Mouse (Mus musculus): ENCODE data around the gene Arhgap28. TPM values are rescaled to one million over a fixed set of nuclear protein-coding genes. Genes with fewer than 3 reads are reported as not detected.
A peak's percentile ranks its signal among the peaks of the same experiment; 100 is the strongest.

Gene Arhgap28
- total RNA-seq, 1 experiment from 2014 or later: 15.6 TPM

GRCm38 (mm10) chr17:67989716-67990115 lies 14.2 kb downstream of the Arhgap28 start:
- DNase-seq: no peak

- DNase-seq: peak; percentile 63
Observed at GRCm38 (mm10) chr17:67988920-67989621, 14.8 kb downstream of the Arhgap28 start.

DNA sequence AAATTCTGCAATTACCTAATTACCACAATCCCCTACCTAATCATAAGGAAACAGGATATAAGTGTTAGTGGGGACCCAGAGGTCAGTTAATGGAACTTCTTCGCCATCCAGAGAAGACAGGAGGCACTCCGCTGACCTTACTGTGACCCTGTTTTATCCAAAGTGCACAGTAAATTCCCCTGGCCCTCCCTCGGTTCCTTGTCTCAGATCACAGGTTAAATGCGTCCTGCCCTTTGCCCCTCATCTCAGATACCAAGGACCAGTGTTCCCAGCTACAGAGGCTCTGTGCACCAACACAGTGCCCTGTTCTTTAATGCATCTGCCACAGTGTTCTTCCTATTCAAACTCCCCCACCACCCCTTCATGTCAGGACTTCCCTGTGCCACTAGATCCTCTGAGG lies 18.4 kb downstream of the Arhgap28 start:
- DNase-seq: no peak

DNA sequence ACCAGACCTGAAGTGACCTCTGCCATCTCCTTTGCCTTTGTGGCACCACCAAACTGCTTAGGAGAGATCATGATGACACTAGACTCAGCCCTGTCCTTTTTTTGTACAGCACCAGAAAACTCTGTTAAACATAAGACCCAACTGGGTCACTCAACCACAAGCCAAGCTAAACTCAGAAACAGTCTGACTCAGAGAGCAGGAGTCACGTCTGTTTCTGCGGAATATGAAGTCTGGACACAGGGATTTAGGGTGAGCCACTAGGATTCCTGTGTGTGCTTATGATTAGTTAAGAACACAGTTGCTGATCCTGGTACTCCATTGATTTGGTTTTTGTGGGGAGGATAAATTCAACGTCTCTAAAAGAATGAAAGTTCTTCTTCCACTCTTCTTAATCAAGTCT lies 23.3 kb downstream of the Arhgap28 start:
- no peak for DNase-seq

- no peak for DNase-seq
Observed at GRCm38 (mm10) chr17:67979248-67979647, 24.7 kb downstream of the Arhgap28 start.

DNA sequence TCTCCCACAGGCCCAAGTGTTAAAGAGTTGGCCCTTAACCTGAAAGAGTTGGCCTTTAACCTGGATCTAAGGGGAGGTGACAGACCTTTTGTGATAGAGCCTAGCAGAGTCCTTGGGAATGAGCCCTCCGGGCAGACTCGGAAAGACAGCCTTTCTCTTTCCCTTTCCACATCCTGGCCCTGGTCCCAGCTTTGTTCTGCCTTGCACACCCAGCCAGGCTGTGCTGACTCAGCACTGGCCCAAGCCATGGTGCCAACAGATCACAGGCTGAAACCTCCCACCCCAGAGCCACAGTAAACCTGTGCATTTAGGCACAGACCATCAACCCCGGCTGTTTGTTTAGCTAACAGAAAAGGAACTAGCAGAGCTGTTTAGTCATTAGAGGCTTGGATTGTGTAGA lies 25.1 kb downstream of the Arhgap28 start:
- peak; percentile 87 for DNase-seq

DNA sequence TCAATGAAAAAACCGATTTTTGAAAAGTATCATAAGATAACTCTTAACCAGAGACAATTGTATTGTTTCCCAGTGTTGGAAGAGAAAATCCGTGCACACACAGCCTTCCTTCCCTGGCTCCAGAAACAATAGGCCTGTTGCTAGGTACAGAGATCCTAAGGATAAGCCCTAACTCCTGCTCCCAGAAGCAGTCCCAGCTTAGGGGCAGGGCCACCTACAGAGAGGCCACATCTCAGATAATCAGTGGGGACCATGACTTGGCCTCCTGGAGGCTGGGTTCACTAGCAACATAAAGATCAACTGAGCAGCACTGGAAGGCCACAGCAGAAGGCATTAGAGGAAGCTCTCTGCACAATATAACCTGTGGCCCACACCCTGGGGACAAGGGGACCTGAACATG lies 27.5 kb downstream of the Arhgap28 start:
- no peak for DNase-seq

- no peak for DNase-seq
Observed at GRCm38 (mm10) chr17:67976027-67976426, 27.9 kb downstream of the Arhgap28 start.

- no peak for DNase-seq
Observed at GRCm38 (mm10) chr17:67974679-67975078, 29.2 kb downstream of the Arhgap28 start.

DNA sequence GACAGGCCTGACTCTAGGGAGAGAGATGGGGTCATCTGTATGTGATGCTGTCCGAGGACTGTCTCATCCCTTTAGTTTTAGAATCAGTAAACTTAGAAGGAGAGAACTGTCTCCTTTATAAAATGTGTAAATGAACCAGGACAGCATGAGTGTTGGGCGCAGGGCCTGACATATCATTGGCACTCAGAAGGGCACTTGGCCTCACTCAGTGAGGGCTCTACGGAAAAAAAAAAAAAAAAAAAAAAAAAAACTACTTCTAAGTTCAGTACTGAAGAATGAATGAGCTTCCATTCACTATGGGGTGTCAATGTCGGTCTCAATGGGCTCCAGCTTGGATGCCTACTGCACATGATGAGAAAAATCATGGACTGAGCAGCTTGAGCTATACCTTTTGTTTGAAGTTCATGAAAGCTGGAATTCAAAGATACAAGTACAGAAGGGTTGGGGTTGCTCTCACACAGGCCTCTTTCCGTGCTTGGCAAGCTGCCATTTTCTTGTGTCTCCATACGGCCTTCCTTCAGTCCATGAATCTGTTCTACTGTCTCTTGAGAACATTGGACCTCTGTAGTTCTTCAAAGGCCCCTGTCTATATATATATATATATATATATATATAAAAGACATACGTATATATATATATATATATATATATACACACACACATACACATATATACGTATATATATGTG lies 36.9 kb downstream of the Arhgap28 start:
- DNase-seq: no peak

DNA sequence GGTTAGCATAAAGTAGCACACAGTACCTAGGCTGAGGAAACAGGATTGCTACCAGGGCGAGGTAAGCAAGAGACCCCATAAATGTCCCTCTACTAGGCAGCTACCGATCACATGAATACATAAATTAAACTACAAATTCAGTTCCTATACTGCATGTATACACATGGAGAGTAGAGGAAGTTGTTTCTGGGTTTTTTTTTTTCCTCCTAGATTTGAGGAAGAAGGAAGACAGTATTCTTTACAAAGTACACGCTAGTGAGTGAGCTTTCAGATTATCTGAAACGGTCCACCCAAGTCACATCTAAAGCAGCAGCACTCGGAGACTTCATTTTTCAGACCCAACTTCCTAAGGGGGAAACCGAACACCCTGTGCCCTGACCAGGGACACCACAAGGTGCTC lies 41.1 kb downstream of the Arhgap28 start:
- no peak for DNase-seq

DNA sequence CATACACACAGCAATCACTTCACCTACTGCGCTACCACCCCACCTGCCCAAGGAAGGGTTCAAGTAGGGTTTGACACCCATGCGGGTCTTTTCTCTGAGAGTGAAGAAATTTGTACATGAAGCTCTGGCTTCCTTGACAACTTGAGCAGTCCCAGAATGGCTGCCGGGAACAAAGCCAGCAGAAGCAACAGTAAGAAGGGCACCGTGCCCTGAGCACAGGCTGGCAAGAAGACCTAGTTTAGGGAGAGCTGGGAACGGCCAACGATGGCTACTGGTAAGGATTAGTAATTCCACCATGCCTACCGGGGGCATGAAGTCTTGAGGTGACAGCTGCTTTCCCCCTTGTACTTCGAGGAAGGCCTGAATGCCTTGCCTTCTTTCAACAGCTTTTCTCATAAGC lies 41.9 kb downstream of the Arhgap28 start:
- peak; percentile 30 for DNase-seq

DNA sequence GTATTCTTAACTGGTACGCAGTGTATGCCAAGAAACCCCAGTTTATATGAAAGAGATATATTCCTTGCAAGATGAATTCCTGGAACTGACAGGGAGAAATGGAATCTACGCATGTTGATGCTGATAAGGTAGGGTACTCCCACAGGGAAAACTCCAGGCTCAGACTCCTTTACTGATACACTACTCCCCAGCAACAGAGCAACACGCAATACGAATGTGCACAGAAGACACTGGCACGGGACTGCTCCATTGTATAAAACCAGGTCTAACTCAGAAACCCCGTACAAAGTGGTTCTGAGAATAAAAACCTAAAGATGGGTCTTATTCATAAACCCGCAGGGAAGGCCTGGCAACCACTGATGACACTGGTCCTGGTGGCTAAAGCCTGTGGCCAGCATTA lies 45.0 kb downstream of the Arhgap28 start:
- DNase-seq: no peak

- DNase-seq: no peak
Observed at GRCm38 (mm10) chr17:67957603-67958002, 46.3 kb downstream of the Arhgap28 start.

DNA sequence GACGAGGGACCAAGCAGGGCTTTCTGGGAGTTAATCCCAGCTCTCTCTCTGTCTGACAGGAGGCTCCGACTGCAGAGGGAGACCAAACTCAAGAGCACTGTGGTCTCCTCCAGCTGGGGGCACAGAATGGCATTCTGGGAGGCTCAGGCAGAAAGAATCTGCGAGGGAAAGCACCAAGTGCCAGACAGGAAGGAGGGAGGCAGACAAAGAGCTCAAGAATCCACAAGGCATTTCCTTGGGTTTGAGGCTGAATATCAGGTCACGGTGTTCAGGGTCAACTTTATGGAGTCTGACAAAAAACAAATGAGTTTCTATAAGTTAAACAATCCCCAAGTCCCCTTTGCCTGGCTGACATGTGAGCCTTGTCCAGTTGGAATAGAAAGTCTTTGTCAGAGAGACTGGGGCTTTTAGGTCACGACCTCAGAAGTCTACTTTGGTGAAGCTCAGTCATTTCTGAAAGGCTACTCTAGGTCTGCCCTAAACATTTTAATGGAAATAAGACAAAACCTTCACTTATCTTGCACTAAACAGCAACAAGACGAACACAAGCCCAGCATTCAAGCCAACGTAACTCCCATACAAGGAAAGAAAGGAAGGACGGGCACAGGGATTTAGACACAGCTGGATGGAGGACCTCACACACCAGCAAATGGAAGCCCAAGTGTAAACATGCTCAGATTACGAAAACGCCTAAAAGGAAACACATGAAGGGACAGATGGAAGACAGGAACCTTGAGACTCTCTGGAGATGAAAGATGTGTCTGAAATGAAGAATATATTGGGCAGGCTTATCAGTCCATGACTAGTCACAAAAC lies 47.8 kb downstream of the Arhgap28 start:
- no peak for DNase-seq

DNA sequence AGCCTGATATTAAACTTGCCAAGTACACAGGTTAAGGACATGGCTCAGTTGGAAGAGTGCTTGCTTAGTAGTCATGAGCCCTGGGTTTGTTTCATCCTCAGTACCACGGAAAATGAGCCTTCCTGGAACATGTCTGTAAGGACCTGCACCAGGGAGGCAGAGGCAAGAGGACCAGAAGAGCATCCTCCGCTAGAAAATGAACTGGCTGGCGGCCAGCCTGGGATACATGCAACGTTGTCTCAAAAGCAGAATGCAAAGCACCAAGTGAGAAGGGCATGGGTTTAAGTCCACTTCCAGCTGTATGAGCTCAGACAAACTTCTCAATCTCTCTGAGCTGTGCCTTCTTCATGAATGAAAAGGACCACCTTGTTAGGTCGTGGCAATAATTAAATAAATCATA lies 49.0 kb downstream of the Arhgap28 start:
- DNase-seq: no peak

GRCm38 (mm10) chr17:67950523-67951213 lies 53.3 kb downstream of the Arhgap28 start:
- no peak for DNase-seq

DNA sequence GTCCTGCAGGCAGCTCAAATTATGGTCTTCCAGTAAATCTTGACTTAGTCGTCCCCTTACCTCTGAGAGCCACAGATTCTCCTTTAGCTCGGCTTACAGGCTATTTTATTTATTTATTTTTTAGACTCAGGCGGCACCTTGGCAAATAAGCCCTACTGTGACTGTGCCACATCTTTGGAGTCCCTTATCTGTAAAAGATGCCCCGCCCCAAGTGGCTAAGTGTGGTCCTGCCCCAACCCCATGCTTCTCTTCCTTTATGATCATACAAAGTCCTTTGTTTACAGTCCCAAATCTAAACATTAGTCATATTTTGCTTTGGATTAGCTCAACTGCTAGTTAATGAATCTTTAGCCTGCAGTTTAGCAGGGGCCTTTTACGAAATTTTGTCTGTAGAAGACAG lies 55.3 kb downstream of the Arhgap28 start:
- DNase-seq: no peak

- DNase-seq: no peak
Observed at GRCm38 (mm10) chr17:67945453-67945852, 58.5 kb downstream of the Arhgap28 start.

DNA sequence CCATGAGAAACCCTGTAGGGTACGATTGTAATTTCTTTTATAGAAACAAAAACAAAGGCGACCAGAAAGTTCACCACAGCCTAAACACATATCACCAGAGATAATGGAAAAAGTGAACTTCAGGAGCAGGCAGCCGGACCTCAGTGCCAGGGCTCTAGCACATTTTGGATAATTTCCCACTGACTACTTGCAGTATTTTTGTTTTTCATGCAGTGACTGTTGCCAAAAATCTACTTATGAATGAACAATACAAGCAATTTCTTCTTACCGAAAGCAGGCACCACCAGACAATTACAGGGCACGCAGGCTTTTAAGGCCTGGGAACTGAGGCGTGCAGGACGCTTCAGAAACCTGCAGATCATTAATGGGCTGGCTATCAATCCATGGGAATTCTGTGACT lies 59.7 kb downstream of the Arhgap28 start:
- DNase-seq: no peak

GRCm38 (mm10) chr17:67941026-67941425 lies 62.9 kb downstream of the Arhgap28 start:
- DNase-seq: peak; percentile 47

DNA sequence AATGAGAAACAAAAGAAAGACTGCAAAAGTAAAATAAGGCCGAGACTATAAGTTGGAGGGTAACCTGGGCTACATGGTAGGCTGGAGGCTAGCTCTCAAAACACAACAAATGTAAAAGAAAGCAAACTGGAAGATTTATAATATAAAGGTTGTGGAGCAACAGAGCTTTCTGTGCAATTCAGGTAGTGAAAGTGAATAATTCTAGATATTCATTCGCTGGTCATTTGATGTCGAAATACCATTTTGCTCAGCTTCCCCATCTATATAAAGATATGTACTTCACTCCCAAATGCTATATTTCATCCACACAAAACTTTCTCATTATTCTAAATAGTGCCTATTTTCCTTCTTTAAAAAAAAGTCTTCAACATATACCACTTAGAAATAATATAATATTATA lies 66.9 kb downstream of the Arhgap28 start:
- DNase-seq: no peak

- no peak for DNase-seq
Observed at GRCm38 (mm10) chr17:67935556-67935955, 68.4 kb downstream of the Arhgap28 start.
